Mouse (Mus musculus) left cerebral cortex, adult 2 months (tissue): ENCODE results near the gene AY358078. TPM values are rescaled to one million over a fixed set of nuclear protein-coding genes. Genes with fewer than 3 reads are reported as not detected.
"Not testable (repeated sequence)": the region's sequence is repeated elsewhere in the genome, so short reads cannot be mapped to it uniquely, and the experiment has no call there.

Source experiments
- DNase-seq, 2 experiments: peaks; one replicate each; pipeline ENCODE4 v3.0.0; 2021 to 2022; ENCODE audit warnings: low spot score in 2 of 2, mixed read lengths in 1 of 2; ENCODE audit errors: extremely low spot score in 1 of 2
- H3K27ac ChIP-seq: fragments of 200-600 bp; 2 replicates; pipeline ENCODE4 v1.8.1; 2022
- H3K4me3 ChIP-seq: fragments of 200-600 bp; 2 replicates; pipeline ENCODE4 v1.8.1; 2022
- CTCF ChIP-seq: fragments of 200-600 bp; IDR thresholded peaks from 2 replicates; pipeline ENCODE4 v1.8.1; 2022; ENCODE audit warnings: antibody characterized with exemption, mild to moderate bottlenecking, moderate library complexity
- intact Hi-C: fragments of 180-260 bp; cut with DNase I; formaldehyde crosslinking; loops from one replicate; pipeline ENCODE4 v1.15.1; 2025
- microRNA-seq, 2 experiments: library from miRNA; unstranded; fragments of <30 nt; microRNA quantifications; one replicate each; pipeline ENCODE4 v1.2.0; 2021
- total RNA-seq, 2 experiments: library from RNA; stranded (reverse); gene quantifications; 2 replicates each; pipeline ENCODE4 v1.2.3; 2021

AY358078 gene
- total RNA-seq, 2 experiments from 2014 or later = not detected

GRCm38 (mm10) chr14:51829188-51829587 is 29.3 kb downstream of the AY358078 start:
- TF ChIP-seq CTCF = no peak
- DNase-seq = no peak
- intact Hi-C loops = no loop called here
- Histone ChIP-seq H3K27ac (no peak overlapping the region), H3K4me3 (no peak overlapping the region)

GRCm38 (mm10) chr14:51838480-51838879 is 38.6 kb downstream of the AY358078 start:
- H3K27ac ChIP-seq, DNase-seq, intact Hi-C loops, H3K4me3 ChIP-seq: not testable (repeated sequence)
- peak; percentile 28 for TF ChIP-seq CTCF

GRCm38 (mm10) chr14:51842250-51842649 is 42.4 kb downstream of the AY358078 start:
- intact Hi-C loops = no loop called here
- DNase-seq = no peak
- TF ChIP-seq CTCF = no peak
- Histone ChIP-seq H3K27ac (no peak overlapping the region), H3K4me3 (no peak overlapping the region)

- intact Hi-C loops = no loop called here
- H3K4me3 ChIP-seq = no peak overlapping the region
- no peak overlapping the region for H3K27ac ChIP-seq
- TF ChIP-seq CTCF = no peak
- no peak for DNase-seq
These were observed 42.9 kb downstream of the AY358078 start for GRCm38 (mm10) chr14:51842781-51843180.

- intact Hi-C loops = no loop called here
- no peak for TF ChIP-seq CTCF
- Histone ChIP-seq H3K27ac (no peak overlapping the region), H3K4me3 (no peak overlapping the region)
- DNase-seq = no peak
These were observed 44.0 kb downstream of the AY358078 start for GRCm38 (mm10) chr14:51843882-51844281.

- DNase-seq = no peak
- Histone ChIP-seq H3K4me3 (no peak overlapping the region), H3K27ac (no peak overlapping the region)
- no peak for TF ChIP-seq CTCF
- intact Hi-C loops = no loop called here
These were observed 46.7 kb downstream of the AY358078 start for GRCm38 (mm10) chr14:51846566-51846965.

GRCm38 (mm10) chr14:51851006-51851405 is 51.2 kb downstream of the AY358078 start:
- intact Hi-C loops, H3K4me3 ChIP-seq, DNase-seq, H3K27ac ChIP-seq: not testable (repeated sequence)
- TF ChIP-seq CTCF = peak; percentile 20

GRCm38 (mm10) chr14:51853399-51853798 is 53.6 kb downstream of the AY358078 start, which contains the start of gene Ear6:
Gene Ear6, plus strand, starts transcription at chr14:51853699.
- intact Hi-C loops = no loop called here
- Histone ChIP-seq H3K4me3 (no peak within 1 kb of the TSS), H3K27ac (no peak within 1 kb of the TSS)
- no peak for DNase-seq
- no peak for TF ChIP-seq CTCF

GRCm38 (mm10) chr14:51855280-51855679 is 55.4 kb downstream of the AY358078 start:
- H3K4me3 ChIP-seq, H3K27ac ChIP-seq, DNase-seq, intact Hi-C loops: not testable (repeated sequence)

GRCm38 (mm10) chr14:51863603-51864002 is 63.8 kb downstream of the AY358078 start:
- intact Hi-C loops, DNase-seq, H3K27ac ChIP-seq, H3K4me3 ChIP-seq: not testable (repeated sequence)
- peak; percentile 44 for TF ChIP-seq CTCF

GRCm38 (mm10) chr14:51870756-51871155 is 70.9 kb downstream of the AY358078 start:
- H3K4me3 ChIP-seq = no peak overlapping the region
- no peak for DNase-seq
- intact Hi-C loops = no loop called here
- no peak for TF ChIP-seq CTCF
- no peak overlapping the region for H3K27ac ChIP-seq

- no peak for DNase-seq
- intact Hi-C loops = no loop called here
- no peak overlapping the region for H3K4me3 ChIP-seq
- H3K27ac ChIP-seq = no peak overlapping the region
- TF ChIP-seq CTCF = no peak
These were observed 71.9 kb downstream of the AY358078 start for GRCm38 (mm10) chr14:51871741-51872140.

Small RNAs within 50 kb of the gene (microRNA-seq; reads per million reads assigned to microRNA genes)
- gene Gm27375 = 0 reads per million in 2 experiments

Other genes with a start within 250 kb of the AY358078 start
- gene Gm5622, start 247.3 kb upstream of the AY358078 start, total RNA-seq = not detected
- gene Gm17175, start 226.0 kb upstream of the AY358078 start, total RNA-seq = not detected
- not detected for gene Gm17174, start 207.9 kb upstream of the AY358078 start, total RNA-seq
- not detected for gene Gm17078, start 188.7 kb upstream of the AY358078 start, total RNA-seq
- not detected for gene Gm4181, start 164.4 kb upstream of the AY358078 start, total RNA-seq
- not detected for gene Gm17079, start 104.6 kb upstream of the AY358078 start, total RNA-seq
- gene Gm5800, start 82.9 kb upstream of the AY358078 start, total RNA-seq = not detected
- gene Ang4, start 26.5 kb upstream of the AY358078 start, total RNA-seq = not detected
- not detected for gene Ear6, start 53.7 kb downstream of the AY358078 start, total RNA-seq
- gene Mettl17, start 84.8 kb downstream of the AY358078 start, total RNA-seq = 10 to 100 TPM; 28.8 to 35.2 TPM
- gene Slc39a2, start 92.8 kb downstream of the AY358078 start, total RNA-seq = 10 to 100 TPM in 1 of 2 experiments, 1 to 10 TPM in 1; 6.3 to 10.0 TPM
- 100 to 1,000 TPM; 793 to 811 TPM for gene Ndrg2, start 114.1 kb downstream of the AY358078 start, total RNA-seq
- gene Tppp2, start 118.4 kb downstream of the AY358078 start, total RNA-seq = not detected
- not detected for gene Rnase13, start 122.7 kb downstream of the AY358078 start, total RNA-seq
- 10 to 100 TPM; 28.8 to 31.1 TPM for gene Arhgef40, start 184.7 kb downstream of the AY358078 start, total RNA-seq
- under 1 TPM in 1 of 2 experiments, not detected in 1; 0.37 TPM for gene Tmem253, start 215.6 kb downstream of the AY358078 start, total RNA-seq
- 10 to 100 TPM; 36.4 to 41.4 TPM for gene Zfp219, start 220.7 kb downstream of the AY358078 start, total RNA-seq
- gene Olfr221, start 242.4 kb downstream of the AY358078 start, total RNA-seq = not detected